Mouse (Mus musculus) megakaryocyte, adult 5-6 weeks (primary cell): ENCODE data around the gene P2rx7. TPM values are rescaled to one million over a fixed set of nuclear protein-coding genes. Genes with fewer than 3 reads are reported as not detected.

Experiments
- ATAC-seq: 2 replicates; pipeline ENCODE4 v1.8.0; 2016; ENCODE audit warnings: mild to moderate bottlenecking, inconsistent platforms; ENCODE audit not compliant: poor library complexity, severe bottlenecking
- total RNA-seq, 2 experiments: library from RNA; stranded (forward) in 1 of 2; stranded (reverse) in 1 of 2; fragments of 153-499, 151-499 nt in 1 of 2; fragments of 221-1000, 200-1000 nt in 1 of 2; gene quantifications; 2 replicates each; pipeline versions ENCODE4 v1.2.3 to v1.2.4; 2015 to 2017

Gene P2rx7
- total RNA-seq, 2 experiments from 2014 or later = 35.6 to 61.2 TPM

DNA sequence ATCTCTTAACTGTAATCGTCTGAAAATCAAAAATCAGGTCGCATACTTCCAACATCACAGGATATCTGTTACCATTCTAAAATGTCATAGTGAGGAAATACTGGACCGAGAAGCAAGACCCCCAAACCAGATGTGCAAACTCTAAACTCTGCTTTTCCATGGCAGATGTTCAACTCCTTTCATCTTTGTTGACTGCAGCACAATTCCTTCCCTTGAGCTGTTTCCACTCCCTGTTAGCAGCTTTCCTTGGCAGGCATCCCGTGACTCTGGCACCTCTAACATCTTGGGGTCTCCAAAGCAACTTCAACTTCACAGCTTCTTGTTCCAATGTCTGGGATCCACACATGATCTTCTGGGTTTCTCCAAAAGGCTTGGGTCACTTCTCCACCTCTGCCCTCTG, 43.7 kb downstream of the P2rx7 start:
- no peak for ATAC-seq

DNA sequence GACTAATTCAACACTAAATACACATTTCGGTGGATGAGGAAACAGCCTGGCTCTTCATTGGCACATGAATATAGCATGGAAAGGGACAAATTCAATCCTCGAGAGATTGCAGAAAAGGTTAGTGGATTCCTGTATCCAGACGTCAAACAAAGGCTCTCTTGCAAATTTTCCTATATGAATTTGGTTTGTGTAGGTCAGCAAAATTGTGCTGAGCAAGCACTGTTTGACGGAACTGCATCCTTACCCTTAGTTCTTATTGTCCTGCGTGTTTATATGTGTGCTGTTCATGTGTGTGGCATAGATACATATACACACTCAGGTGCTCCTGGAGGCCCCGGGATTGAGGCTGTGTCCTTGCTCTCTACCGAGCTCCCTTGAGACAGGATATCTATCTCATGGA, 45.4 kb downstream of the P2rx7 start:
- ATAC-seq = no peak

DNA sequence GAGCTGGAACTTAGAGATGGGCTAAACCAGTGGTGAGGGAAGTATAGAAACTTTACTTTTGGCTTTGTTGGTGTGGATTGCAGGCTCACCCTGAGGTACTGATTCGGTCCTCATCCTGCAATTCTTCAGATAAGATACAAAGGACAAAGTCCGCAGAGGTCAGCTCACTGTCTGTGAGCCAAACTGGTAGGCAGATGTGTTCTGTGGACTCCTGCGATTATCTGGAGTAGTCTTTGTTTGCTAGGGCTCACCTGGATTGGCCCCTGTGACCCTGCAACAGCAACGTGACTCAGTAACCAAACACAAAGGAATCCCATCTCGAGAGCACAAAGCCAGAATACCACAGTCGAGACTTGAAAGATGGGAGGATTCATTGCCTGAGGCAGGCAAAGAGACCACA, 46.8 kb downstream of the P2rx7 start:
- no peak for ATAC-seq

DNA sequence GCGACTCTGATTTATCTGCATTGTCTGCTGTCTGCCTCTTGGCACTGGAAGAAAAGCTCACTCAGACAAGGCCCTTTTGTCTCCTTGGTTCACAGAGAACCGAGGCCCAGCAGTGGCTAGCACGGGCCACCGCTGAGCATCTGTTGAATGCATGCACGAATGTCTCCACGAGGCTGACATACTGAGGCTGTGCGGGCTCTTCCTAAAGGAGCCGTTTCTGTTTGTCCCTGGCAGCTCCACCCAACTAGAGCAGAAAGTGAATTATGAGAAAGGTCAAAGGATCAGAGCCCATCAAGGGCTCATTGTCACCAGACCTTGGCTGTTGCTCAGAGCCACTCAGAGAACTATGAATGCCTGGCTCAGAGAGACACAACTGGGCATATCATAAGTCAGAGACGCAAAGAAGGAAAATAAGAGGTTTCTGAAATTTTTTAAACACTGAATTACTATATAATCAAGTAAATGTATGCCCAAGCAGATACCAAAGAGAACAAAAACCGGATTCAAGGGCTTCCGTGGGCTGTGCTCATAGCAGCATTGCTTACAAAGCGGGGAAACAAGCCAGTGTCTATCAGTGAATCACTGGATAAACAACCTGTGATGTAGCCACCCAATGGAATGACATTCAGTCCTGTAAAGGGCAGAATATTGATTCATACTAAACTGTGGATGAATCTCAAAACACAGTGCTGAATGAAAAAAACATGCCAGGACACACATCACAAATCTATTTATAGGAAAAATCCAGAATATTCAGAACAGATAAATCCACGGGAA, 49.9 kb downstream of the P2rx7 start:
- no peak for ATAC-seq

DNA sequence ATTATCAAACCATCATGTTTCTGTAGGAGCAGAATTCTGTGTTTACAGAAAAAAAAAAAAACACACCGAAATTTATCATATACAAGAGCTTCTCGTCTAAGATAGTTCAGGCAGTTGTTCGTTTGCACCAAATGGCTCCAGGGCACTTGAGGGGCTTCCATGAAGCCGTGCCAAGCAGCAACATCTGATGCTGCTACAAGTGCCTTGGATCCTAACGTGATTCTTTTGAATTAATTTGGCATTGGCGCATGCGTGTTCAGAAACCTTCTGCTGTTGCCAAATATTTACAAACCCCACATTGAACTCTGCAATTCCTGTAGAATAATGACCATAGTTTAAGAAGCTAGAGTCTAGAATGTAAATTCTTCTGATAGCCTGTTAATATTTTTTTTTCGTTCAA, 51.8 kb downstream of the P2rx7 start:
- ATAC-seq = no peak

DNA sequence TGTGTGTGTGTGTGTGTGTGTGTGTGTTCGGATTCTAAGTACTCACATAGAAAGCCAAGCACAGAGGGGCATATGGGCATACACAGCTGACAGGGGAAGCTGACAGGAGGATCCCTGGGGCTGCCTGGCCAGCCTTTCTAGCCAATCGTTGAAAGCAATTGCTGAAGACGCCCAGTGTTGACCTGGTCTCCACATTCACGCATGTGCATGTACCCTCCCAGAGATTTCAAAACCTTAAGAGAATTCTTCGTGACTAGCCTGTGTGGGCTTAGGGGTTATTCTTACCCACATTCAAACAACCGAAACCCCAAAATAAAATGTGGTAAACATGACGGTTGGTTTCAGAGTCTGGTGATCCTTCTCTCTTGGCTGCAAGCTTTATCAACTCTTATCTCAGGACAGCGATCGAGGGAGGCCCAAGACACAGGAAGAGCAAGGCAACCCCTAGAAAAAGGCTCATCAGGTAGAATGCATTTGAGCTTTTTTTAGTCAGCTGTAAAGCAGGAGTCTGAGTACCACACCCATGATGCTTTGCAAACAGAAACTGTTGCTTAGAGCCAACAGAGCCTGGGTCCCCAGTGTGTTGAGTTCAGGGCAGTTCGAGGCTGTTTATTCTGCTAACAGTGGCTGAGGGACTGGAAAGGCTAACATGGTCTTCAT, 54.5 kb downstream of the P2rx7 start:
- peak; percentile 30 for ATAC-seq

DNA sequence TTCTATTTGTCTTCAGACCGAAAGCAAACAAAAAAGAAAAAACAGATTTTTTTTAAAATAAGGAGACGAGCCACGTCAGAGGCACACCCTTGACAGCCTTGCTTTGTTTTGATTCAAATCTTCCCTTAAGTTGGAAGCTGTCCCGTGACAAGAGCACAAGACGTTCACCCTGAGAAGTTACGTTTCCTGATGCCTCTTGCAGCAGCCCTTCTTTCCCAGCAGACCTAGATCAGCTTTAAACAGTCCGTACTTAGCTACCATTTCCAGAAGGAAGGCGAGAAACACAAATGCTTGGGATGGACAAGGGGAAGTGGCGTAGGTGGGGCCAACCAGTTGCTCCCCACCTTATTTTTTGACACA, 55.0 kb downstream of the P2rx7 start:
- ATAC-seq = peak; percentile 30; the same call in 1 of the 2 replicates

DNA sequence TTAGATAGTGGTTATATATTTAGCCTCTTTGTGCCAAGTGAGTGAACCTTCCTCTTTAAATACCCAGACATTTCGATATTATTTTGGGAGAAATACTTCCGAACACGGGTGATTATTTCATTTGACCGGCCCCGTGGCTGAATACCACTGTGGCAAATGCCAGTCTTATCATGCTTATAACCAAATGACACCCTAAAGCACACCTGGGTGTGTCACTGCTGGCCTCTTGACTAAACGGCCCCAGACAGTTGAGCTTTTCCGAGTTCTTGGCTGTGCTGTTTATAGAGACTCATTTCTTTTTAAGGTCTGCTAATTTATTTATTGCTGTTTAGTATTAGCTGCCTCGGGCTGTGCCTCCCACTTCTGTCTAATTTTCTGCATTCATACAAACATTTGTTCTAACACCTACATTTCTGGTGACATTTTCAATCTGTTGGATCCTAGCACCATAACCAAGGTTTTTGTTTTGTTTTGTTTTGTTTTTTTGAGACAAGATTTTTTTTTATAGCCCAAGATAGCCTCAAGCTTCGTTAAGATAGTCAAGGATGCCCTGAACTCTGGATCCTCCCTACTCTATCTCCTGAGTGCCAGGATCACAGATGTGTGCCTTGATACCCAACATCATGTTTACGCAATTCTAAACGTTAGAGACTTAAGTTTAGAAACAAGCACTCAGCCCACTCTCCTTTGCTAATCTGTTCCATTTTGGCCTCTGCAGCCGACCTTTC, 56.6 kb downstream of the P2rx7 start:
- ATAC-seq = no peak

DNA sequence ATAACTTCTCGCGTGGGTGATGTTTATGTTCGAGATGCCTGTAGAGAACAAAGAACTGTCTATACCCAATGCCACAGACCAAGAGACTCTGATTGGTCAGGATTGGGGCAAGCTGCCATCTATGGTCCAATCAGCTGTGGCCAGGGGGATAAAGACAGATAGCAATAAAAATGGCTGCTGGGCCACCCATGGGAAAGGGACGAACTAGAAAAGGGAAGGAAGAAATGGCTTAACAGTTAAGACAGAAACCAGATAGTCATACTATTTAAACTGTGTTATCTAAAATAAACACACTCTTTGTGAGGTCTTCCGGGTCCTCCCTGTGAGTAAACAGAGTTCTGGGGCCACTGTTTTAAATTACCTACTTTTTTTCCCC, 57.1 kb downstream of the P2rx7 start:
- peak; percentile 41 for ATAC-seq

DNA sequence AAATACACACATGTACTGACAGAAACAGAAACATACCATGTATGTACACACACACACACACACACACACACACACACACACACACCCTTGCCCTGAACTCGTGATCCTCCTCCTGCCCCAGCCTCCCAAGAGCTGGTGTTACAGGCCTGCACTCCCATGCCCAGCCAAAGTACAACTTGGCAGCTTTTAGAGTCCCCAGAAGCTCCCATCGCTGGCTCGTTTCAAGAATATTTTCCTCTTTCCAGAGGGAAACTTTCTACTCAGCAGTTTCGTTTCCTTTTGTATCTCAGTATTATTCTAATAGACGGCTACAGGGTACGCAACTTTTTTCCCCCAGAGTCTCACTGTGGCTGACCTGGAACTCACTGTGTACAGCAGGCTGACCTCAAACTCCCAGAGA, 58.4 kb downstream of the P2rx7 start:
- no peak for ATAC-seq

DNA sequence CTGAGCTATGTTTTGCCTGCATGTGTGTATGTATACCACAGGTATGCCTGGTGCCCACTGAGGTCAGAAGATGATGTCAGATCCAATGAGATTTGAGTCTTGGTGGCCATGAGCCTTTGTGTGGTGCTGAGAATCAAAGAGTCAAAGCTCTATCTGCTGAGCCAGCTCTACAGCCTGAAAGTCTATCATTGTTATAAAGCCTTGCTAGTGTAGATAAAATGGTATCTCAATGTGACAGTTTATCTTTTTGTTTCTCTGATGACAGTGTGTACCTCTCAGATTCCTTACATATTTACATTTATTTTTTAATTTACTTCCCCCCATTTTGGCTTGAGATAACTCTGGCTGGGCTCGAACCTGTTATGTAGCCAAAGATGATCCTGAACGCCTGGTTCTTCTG, 59.9 kb downstream of the P2rx7 start:
- ATAC-seq = no peak

DNA sequence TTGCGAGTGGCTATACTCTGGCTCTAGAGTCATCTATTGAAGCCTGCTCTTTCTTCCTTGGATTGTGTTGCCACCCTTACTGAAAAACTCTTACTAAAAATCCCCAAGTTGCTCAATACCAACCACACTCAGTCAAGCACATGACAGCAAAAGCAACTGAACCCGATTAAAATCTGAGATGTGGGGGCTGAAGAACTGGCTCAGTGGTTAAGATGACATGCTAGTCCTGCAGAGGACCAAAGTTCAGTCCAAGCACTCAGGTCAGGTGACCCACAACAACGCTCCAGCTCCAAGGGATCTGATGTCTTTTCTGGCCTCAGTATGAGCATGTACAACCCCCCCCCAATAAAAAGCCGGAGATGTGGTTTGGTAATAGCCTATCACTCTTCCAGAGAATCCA, 60.9 kb downstream of the P2rx7 start:
- ATAC-seq = no peak

DNA sequence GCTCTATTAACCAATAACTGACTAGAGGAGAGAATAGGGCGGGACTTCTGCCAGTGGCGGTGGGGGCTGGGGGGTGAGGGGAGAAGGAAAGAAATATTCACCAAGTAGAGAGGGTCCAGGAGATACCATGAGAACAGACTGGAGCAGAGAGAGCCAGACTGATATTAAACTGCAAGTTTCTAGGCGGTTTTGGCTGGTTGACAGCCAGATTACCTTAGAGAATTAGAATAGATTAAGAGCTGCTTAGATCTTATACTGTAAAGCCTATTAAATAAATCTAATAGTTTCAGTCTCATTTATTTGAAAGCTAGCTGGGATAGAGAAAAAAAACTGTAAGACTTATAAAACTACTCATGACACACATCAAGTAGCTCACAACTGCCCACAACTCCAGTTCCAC, 61.5 kb downstream of the P2rx7 start:
- ATAC-seq = no peak

DNA sequence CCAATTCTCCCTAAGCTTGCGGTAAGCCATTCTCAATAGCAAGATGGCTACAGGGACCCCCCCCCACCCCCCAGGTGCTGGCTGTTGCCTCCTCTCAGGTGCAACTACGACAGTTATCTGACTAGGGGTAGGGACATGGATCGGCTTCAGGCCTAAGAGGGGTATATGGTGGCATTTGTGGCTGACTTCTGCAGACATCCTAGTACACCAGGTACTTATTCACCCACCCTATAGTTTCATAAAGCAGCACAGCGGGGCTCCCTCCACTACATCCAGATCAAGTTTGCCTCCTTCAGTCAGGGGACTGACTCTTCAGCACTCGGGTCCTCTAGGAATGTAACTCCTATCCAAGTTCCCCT, 63.2 kb downstream of the P2rx7 start:
- no peak for ATAC-seq

DNA sequence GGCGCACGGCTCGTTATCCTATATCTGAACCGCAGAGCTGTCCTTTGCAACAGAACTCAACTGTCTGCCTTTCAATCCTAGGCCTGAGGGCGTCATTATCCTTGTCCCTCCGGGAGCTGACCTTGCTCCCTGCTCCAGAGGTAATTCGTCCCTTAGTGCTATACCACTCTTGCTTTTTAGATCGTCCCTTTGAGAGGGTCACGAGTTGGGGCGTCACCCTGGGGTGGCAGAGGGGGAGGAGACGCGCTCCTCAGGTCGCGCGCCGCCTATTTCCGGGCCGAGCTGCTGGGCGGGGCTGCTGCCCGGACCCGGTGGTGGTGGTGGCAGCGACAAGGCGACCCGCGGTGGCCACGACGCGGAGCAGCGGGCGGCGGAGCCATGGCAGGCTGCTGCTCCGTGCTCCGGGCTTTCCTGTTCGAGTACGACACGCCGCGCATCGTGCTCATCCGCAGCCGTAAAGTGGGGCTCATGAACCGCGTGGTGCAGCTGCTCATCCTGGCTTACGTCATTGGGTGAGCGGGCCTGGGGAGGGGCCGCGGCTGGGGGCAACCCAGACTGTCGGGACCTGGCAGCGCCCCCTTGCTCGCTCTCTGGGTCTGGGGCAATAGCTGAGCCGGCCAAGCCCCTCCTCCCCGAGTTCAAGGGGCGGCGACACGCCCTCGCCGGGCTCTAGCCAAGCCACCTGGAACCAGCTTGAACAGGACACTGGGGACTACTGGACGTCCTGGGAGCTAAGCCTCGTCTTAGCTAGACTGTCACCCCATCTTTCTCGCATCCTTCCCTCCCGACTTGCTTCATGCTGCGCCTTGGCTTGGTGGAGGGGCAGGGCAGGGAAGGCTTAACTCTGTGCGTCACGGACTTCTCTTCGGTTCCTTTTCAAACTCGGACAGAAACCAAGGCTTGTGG, 63.8 kb downstream of the P2rx7 start, which contains the start of gene P2rx4:
TSS of gene P2rx4 (plus strand) at position 269 of the 906 bp plus-strand sequence.
- ATAC-seq = peak; percentile 89

DNA sequence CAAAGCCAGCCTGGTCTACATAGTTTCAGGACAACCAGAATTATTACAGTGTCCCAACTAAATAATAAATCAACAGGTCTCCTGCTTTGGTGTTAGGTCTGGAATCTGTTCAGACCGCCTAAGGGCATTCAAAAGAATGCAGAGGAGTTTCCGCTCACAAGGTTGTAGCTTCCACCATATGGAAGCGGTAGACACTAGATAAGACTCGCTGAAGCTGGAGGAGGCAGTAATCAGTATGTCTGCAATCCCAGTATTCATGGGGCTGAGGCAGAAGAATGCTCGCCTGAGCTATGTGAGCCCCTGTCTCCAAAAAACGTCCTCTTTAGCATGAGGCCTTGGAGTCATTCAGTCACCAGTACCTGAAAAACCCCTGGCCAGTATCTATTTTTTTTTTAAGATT, 65.1 kb downstream of the P2rx7 start:
- ATAC-seq = no peak

DNA sequence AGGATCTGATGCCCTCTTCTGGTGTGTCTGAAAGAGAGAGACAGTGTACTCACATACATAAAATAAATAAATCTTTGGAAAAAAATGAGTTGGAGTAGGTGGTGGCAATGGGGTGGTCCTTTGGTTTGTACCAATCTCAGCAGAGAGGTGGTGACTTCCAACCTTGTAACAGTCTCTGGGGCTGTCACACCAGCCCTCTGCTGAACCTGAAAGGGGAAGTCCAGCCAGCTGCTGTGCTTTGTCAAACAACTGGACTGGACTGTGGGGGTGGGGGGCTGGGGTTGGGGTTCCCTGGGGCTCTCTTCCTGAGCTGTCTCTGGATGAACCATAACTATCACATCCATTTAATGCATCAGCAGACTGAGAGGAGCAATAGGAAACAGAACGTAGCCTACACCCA, 72.0 kb downstream of the P2rx7 start:
- no peak for ATAC-seq

DNA sequence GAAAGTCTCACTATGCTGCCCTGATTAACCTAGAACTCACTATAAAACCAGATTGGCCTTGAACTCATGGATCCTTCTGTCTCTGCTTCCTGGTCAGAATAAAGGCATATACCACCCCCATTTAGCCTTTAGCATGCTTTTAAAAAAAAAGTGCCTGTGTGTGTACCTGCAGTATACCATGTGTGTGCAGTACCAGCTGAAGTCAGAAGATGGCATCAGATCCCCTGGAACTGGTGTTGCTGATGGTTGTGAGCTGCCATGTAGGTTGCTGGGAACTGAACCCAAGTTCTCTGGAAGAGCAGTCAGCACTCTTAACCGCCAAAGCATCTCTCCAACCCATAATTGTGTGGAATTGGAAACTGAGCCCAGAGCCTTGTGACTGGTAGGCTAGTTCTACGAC, 73.1 kb downstream of the P2rx7 start:
- no peak for ATAC-seq

DNA sequence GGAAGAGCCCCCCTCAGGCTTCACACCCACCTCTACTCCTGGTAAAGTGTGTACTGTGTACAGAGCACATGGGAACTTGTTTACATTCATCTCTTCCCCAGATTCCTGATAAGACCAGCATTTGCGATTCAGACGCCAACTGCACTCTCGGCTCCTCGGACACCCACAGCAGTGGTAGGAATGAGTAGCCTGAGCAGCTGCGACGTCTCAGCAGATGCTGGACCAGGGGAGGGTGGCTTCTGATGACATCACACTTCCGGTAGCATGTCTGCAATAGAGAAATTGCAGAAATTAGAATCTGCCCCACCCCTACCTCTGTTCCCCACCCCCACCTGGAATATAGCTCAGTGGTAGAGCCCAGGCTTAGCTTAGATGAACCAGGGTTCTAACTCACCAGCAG, 74.7 kb downstream of the P2rx7 start:
- ATAC-seq = peak; percentile 72

DNA sequence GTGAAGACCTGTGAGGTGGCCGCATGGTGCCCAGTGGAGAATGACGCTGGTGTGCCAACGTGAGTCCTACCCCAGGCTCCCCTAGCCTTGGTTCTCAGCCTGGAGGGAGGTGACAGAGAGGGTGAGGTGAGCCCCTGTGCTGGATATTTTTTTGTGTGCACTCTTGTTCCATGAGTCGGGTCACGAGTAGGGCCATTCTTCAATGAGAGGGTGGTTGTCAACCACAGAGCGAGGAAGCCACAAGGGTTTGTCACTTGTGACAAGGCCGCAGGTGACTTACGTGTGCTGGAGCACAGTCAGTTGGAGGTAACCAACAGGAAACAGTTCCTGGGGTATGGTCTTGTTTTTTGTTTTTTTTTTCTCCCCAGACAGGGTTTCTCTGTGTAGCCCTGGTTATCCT, 75.5 kb downstream of the P2rx7 start:
- ATAC-seq = peak; percentile 50

DNA sequence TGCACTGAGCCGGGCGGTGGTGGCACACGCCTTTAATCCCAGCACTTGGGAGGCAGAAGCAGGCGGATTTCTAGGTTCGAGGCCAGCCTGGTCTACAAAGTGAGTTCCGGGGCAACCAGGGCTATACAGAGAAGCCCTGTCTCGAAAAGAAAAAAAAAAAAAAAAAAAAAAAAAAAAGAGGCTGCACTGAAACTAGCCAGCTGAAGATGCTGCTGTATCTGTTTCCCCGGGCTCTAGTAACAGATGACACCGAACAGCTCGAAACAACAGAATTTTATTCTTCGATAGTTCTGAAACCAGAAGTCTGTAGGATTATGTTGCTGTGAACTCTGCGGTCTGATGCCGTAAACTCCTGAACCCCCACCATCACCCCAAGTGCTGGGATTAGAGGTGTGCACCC, 81.7 kb downstream of the P2rx7 start:
- no peak for ATAC-seq
